Comparison of ENCODE assay signal across 19 mouse cellular contexts in genomic region chr11:64309881-64310280, GRCm38 (mm10).
DNase-seq lines count a peak whose midpoint lies in the region; ATAC-seq and TF ChIP-seq lines count a peak whose summit lies in the region.
"Had no signal": no experiment of that assay in that cellular context is flagged by ENCODE, and none has a peak within 500 bp of the region (broad histone marks: within the 10 kb centered on the region; RNA-seq: fewer than 3 reads in every experiment).

No protein-coding gene starts in this region.

- peak; percentile 11 to 28 for DNase-seq in heart, adult 9 months (ENCODE audit: low spot score in 2 of 2)
- DNase-seq in heart, postnatal 4 days, result no peak
- DNase-seq in adrenal gland, adult 8-10 months, result peak; percentile 19
- peak; percentile 64 for DNase-seq in lung, embryonic 14.5 days
- DNase-seq in lung, postnatal 4 days, result peak; percentile 12 to 71
- DNase-seq in cerebellum, adult 9-11 months, result no peak
- DNase-seq in left cerebral cortex, postnatal 14 days (ENCODE audit: low spot score in 2 of 2), result no peak
- DNase-seq: cerebellum, postnatal 25 days; kidney, adult 2 months; kidney, postnatal 14 days; liver, embryonic 13.5 days; midbrain, embryonic 14.5 days; retina, postnatal 1 day; right cerebral cortex, postnatal 4 days had no signal

- TF ChIP-seq CTCF in lung, embryonic 14.5 days (IDR thresholded peaks at IDR 0.05; ENCODE audit: low read depth), result no peak

- peak; percentile 78; the same call in 1 of the 2 replicates for ATAC-seq in lung, embryonic 14.5 days (ENCODE audit: insufficient read depth)
- ATAC-seq: hindbrain, postnatal 0 days had no signal

- no peaks in the 10 kb centered on the region; the same call in 1 of the 2 replicates for H3K4me1 ChIP-seq in lung, embryonic 14.5 days (ENCODE audit: insufficient read depth)
- H3K4me1 ChIP-seq: forebrain, embryonic 12.5 days; limb, embryonic 12.5 days; liver, embryonic 13.5 days; neural tube, embryonic 15.5 days had no signal

- intact Hi-C loops in left cerebral cortex, postnatal 14 days (cut with DNase I), result no loop called here

- no peak overlapping the region for H3K4me2 ChIP-seq in lung, embryonic 14.5 days
- H3K4me2 ChIP-seq: forebrain, embryonic 12.5 days; limb, embryonic 12.5 days; liver, embryonic 13.5 days; neural tube, embryonic 15.5 days had no signal

- no peaks in the 10 kb centered on the region for H3K36me3 ChIP-seq in lung, embryonic 14.5 days (ENCODE audit: insufficient read depth)
- H3K36me3 ChIP-seq: forebrain, embryonic 12.5 days; limb, embryonic 12.5 days; liver, embryonic 13.5 days; neural tube, embryonic 15.5 days had no signal

- no peak overlapping the region for H3K9ac ChIP-seq in lung, embryonic 14.5 days
- H3K9ac ChIP-seq: forebrain, embryonic 12.5 days; limb, embryonic 12.5 days; liver, embryonic 13.5 days; neural tube, embryonic 15.5 days had no signal

- no peak overlapping the region for H3K27ac ChIP-seq in lung, embryonic 14.5 days (ENCODE audit: low read depth)
- H3K27ac ChIP-seq: forebrain, embryonic 12.5 days; hindbrain, postnatal 0 days; limb, embryonic 12.5 days; liver, embryonic 13.5 days; neural tube, embryonic 15.5 days had no signal

- H3K27me3 ChIP-seq in lung, embryonic 14.5 days (ENCODE audit: insufficient read depth, low read length), result no peaks in the 10 kb centered on the region
- H3K27me3 ChIP-seq: forebrain, embryonic 12.5 days; limb, embryonic 12.5 days; liver, embryonic 13.5 days; neural tube, embryonic 15.5 days had no signal

- H3K9me3 ChIP-seq in lung, embryonic 14.5 days (ENCODE audit: low read depth, low read length), result no peaks in the 10 kb centered on the region
- H3K9me3 ChIP-seq: forebrain, embryonic 12.5 days; limb, embryonic 12.5 days; liver, embryonic 13.5 days; neural tube, embryonic 15.5 days had no signal

- H3K4me3 ChIP-seq in lung, embryonic 14.5 days (ENCODE audit: low read depth, low read length), result no peak overlapping the region
- H3K4me3 ChIP-seq: forebrain, embryonic 12.5 days; limb, embryonic 12.5 days; liver, embryonic 13.5 days; myocyte; neural tube, embryonic 15.5 days had no signal

Comparison
In these comparisons a context has a peak if more than half of its experiments do, and no peak if none do; other contexts are left out.
1. DNase-seq: peak in heart, adult 9 months (2 of 2), adrenal gland, adult 8-10 months (single experiment), lung, embryonic 14.5 days (single experiment) and lung, postnatal 4 days (2 of 2); none in heart, postnatal 4 days (single experiment), cerebellum, adult 9-11 months (single experiment) and left cerebral cortex, postnatal 14 days (0 of 2).